Mouse (Mus musculus): Measurements from ENCODE around the gene Wipi1. TPM values are rescaled to one million over a fixed set of nuclear protein-coding genes. Genes with fewer than 3 reads are reported as not detected.

Wipi1 gene
- total and polyA plus RNA-seq, 3 experiments = 1.8 to 2.2 (median 2.0) TPM

DNA sequence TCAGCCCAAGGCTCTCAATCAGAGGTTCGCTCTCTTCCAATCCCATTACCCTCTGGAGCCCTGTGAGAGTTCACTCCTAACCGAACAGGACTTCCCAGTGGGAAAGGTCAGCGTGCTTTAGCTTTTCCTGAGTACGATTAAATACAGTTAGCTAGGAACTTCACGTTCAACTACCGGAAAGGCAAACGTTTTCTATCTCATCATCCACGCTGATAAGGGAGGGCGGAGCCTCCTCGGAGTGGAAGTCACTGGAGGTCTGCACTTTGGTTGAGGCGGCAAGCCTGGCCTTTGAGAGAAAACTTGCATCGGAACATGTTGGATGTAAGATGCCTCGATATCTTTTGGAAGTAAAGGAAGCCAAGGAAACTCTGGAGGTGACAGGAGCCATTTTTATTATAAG is 24.7 kb downstream of the Wipi1 start:
- dilution Hi-C loops (cut with MboI; ENCODE audit: extremely low pct_ligation_motif_present, extremely low pct_unique_long_range_greater_than_20kb, low sequenced_read_pairs) = no loop called here
- Histone ChIP-seq H3K9ac (ENCODE audit: insufficient read depth, low read depth) (no peak overlapping the region), H3K4me1 (ENCODE audit: control insufficient read depth in 1 of 2, insufficient read depth in 2 of 2) (peaks cover 3 to 23% of the 10 kb centered on the region in 2 experiments), H3K27me3 (replicated peaks) (no peaks in the 10 kb centered on the region), H3K9me3 (replicated peaks; ENCODE audit: low read length) (no peaks in the 10 kb centered on the region), H3K36me3 (replicated peaks in 1 of 2; ENCODE audit: control insufficient read depth in 1 of 2, insufficient read depth in 1 of 2, low read length in 1 of 2) (no peaks in the 10 kb centered on the region), H3K27ac (ENCODE audit: insufficient read depth, low read depth) (no peak overlapping the region), H3K4me3 (replicated peaks in 1 of 3; ENCODE audit: low read depth in 2 of 3, low read length in 2 of 3, poor library complexity in 1 of 3) (no peak overlapping the region), H3K4me2 (ENCODE audit: insufficient read depth, low read depth, poor library complexity, severe bottlenecking) (no peak overlapping the region), H3K79me2 (replicated peaks; ENCODE audit: control insufficient read depth, extremely low read depth, insufficient read depth, poor library complexity, severe bottlenecking) (no peaks in the 10 kb centered on the region)
- DNase-seq (ENCODE audit: extremely low read depth) = no peak
- in situ Hi-C loops (cut with MboI; ENCODE audit: low pct_ligation_motif_present, low pct_unique_long_range_greater_than_20kb, low sequenced_read_pairs) = loop anchor here (5.0 to 10.0 kb wide), 2 partner anchors 262 to 340 kb away; no protein-coding TSS in a partner anchor
- no peak for TF ChIP-seq MEF2A (IDR thresholded peaks at IDR 0.05; ENCODE audit: borderline replicate concordance, low read depth, low read length)
- no peak for TF ChIP-seq USF1 (IDR thresholded peaks at IDR 0.05; ENCODE audit: low read depth, low read length)
- no peak for TF ChIP-seq MXI1 (IDR thresholded peaks at IDR 0.05; ENCODE audit: low read depth, low read length)
- TF ChIP-seq CTCF (conservative IDR thresholded peaks at IDR 0.05 in 1 of 2, IDR thresholded peaks at IDR 0.05 in 1 of 2; ENCODE audit: low read depth in 2 of 2, low read length in 2 of 2) = no peak
- TF ChIP-seq SMC3 (IDR thresholded peaks at IDR 0.05; ENCODE audit: low read depth, low read length) = no peak
- no peak for TF ChIP-seq MAFK (IDR thresholded peaks at IDR 0.05; ENCODE audit: insufficient replicate concordance, low read length)
- no peak for TF ChIP-seq TBP (conservative IDR thresholded peaks at IDR 0.05; ENCODE audit: low read depth, low read length)
- TF ChIP-seq PAX5 (IDR thresholded peaks at IDR 0.05; ENCODE audit: low read length) = no peak
- TF ChIP-seq UBTF (IDR thresholded peaks at IDR 0.05; ENCODE audit: low read depth, low read length) = no peak
- no peak for TF ChIP-seq MAZ (IDR thresholded peaks at IDR 0.05; ENCODE audit: low read depth, low read length)
- TF ChIP-seq ELF1 (IDR thresholded peaks at IDR 0.05; ENCODE audit: low read depth, low read length) = no peak

DNA sequence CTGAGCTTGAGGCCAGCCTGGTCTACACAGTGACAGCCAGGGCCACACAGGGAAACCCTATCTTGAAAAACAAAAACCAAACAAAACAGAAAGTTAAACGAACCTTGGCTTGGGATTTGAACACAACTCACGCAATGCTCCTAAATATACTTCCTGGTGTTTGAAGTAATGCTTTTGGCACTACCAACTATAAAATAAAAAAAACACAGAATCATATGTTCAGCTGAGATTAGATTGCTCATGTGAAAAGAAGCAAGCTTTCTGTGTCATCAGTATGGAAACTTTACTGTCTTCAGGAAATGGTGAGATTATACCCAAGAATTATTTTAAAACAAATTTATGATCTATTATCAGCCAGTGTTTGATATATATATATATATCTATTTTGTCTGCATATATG is 25.3 kb downstream of the Wipi1 start:
- peaks cover 3 to 23% of the 10 kb centered on the region in 2 experiments for H3K4me1 ChIP-seq (ENCODE audit: control insufficient read depth in 1 of 2, insufficient read depth in 2 of 2)
- H3K79me2 ChIP-seq (replicated peaks; ENCODE audit: control insufficient read depth, extremely low read depth, insufficient read depth, poor library complexity, severe bottlenecking) = no peaks in the 10 kb centered on the region
- H3K4me2 ChIP-seq (ENCODE audit: insufficient read depth, low read depth, poor library complexity, severe bottlenecking) = no peak overlapping the region
- no peak overlapping the region for H3K4me3 ChIP-seq (replicated peaks in 1 of 3; ENCODE audit: low read depth in 2 of 3, low read length in 2 of 3, poor library complexity in 1 of 3)
- no peak overlapping the region for H3K27ac ChIP-seq (ENCODE audit: insufficient read depth, low read depth)
- H3K36me3 ChIP-seq (replicated peaks in 1 of 2; ENCODE audit: control insufficient read depth in 1 of 2, insufficient read depth in 1 of 2, low read length in 1 of 2) = no peaks in the 10 kb centered on the region
- no peak overlapping the region for H3K9ac ChIP-seq (ENCODE audit: insufficient read depth, low read depth)
- no peaks in the 10 kb centered on the region for H3K27me3 ChIP-seq (replicated peaks)
- dilution Hi-C loops (cut with MboI; ENCODE audit: extremely low pct_ligation_motif_present, extremely low pct_unique_long_range_greater_than_20kb, low sequenced_read_pairs) (no loop called here), in situ Hi-C loops (cut with MboI; ENCODE audit: low pct_ligation_motif_present, low pct_unique_long_range_greater_than_20kb, low sequenced_read_pairs) (loop anchor here (5.0 to 10.0 kb wide), 2 partner anchors 262 to 339 kb away; no protein-coding TSS in a partner anchor)
- TF ChIP-seq KAT2A (IDR thresholded peaks at IDR 0.05; ENCODE audit: insufficient replicate concordance, low read length) (no peak), NRF1 (IDR thresholded peaks at IDR 0.05; ENCODE audit: low read depth, low read length) (no peak), MAFK (IDR thresholded peaks at IDR 0.05; ENCODE audit: insufficient replicate concordance, low read length) (no peak)
- no peaks in the 10 kb centered on the region for H3K9me3 ChIP-seq (replicated peaks; ENCODE audit: low read length)
- DNase-seq (ENCODE audit: extremely low read depth) = no peak
